Mouse (Mus musculus): Measurements from ENCODE around the gene Sars2. TPM values are rescaled to one million over a fixed set of nuclear protein-coding genes. Genes with fewer than 3 reads are reported as not detected.

Gene Sars2
- 10 to 100 TPM; 17.5 to 19.0 TPM for total RNA-seq (2023)

GRCm38 (mm10) chr7:28741709-28742438 is at the start of gene Sars2, which contains the start of gene Mrps12:
TSS of gene Sars2 (plus strand) at chr7:28741992.
TSS of gene Mrps12 (minus strand) at chr7:28741820.

GRCm38 (mm10) chr7:28692545-28693320 is 49.1 kb upstream of the Sars2 start, which contains the start of gene Fbxo27:
TSS of gene Fbxo27 (plus strand) at chr7:28692849.

GRCm38 (mm10) chr7:28716590-28717281 is 25.1 kb upstream of the Sars2 start, which contains the start of gene Fbxo17:
TSS of gene Fbxo17 (plus strand) at chr7:28716804.

GRCm38 (mm10) chr7:28756079-28756478 is 14.3 kb downstream of the Sars2 start, which contains the start of gene Ccer2:
TSS of gene Ccer2 (plus strand) at chr7:28756174.

GRCm38 (mm10) chr7:28766173-28766879 is 24.5 kb downstream of the Sars2 start, which contains the start of gene Sirt2:
TSS of gene Sirt2 (plus strand) at chr7:28766735.

GRCm38 (mm10) chr7:28767462-28767965 is 25.7 kb downstream of the Sars2 start, which contains the start of gene Nfkbib:
TSS of gene Nfkbib (minus strand) at chr7:28767512.

GRCm38 (mm10) chr7:28788307-28789195 is 46.8 kb downstream of the Sars2 start, which contains the start of gene Rinl:
TSS of gene Rinl (plus strand) at chr7:28788969.

Other genes with a start within 250 kb of the Sars2 start
- not detected for gene Ifnl2, start 231.5 kb upstream of the Sars2 start, total RNA-seq (2023)
- gene Ifnl3, start 219.2 kb upstream of the Sars2 start, total RNA-seq (2023): not detected
- not detected for gene Sycn, start 201.1 kb upstream of the Sars2 start, total RNA-seq (2023)
- not detected for gene Nccrp1, start 194.7 kb upstream of the Sars2 start, total RNA-seq (2023)
- gene Samd4b, start 143.8 kb upstream of the Sars2 start, total RNA-seq (2023): 10 to 100 TPM; 47.2 to 57.8 TPM
- 10 to 100 TPM; 14.4 to 15.6 TPM for gene Pak4, start 143.8 kb upstream of the Sars2 start, total RNA-seq (2023)
- not detected for gene Acp7, start 110.7 kb upstream of the Sars2 start, total RNA-seq (2023)
- not detected for gene Fbxo27, start 49.1 kb upstream of the Sars2 start, total RNA-seq (2023)
- gene Fbxo17, start 25.2 kb upstream of the Sars2 start, total RNA-seq (2023): 1 to 10 TPM; 1.5 to 2.5 TPM
- gene Mrps12, start 172 bp upstream of the Sars2 start, total RNA-seq (2023): 10 to 100 TPM; 19.5 to 24.8 TPM
- gene Ccer2, start 14.2 kb downstream of the Sars2 start, total RNA-seq (2023): not detected
- gene Sirt2, start 24.7 kb downstream of the Sars2 start, total RNA-seq (2023): 10 to 100 TPM; 75.3 to 81.8 TPM
- gene Nfkbib, start 25.5 kb downstream of the Sars2 start, total RNA-seq (2023): 10 to 100 TPM; 70.4 to 78.1 TPM
- gene Rinl, start 47.0 kb downstream of the Sars2 start, total RNA-seq (2023): 1 to 10 TPM; 9.6 to 9.7 TPM
- gene Hnrnpl, start 66.5 kb downstream of the Sars2 start, total RNA-seq (2023): 100 to 1,000 TPM; 592 to 659 TPM
- 10 to 100 TPM; 58.4 to 61.7 TPM for gene Ech1, start 83.2 kb downstream of the Sars2 start, total RNA-seq (2023)
- gene Lgals4, start 91.9 kb downstream of the Sars2 start, total RNA-seq (2023): 10 to 100 TPM; 17.2 to 19.6 TPM
- not detected for gene Lgals7, start 121.9 kb downstream of the Sars2 start, total RNA-seq (2023)
- gene Capn12, start 139.4 kb downstream of the Sars2 start, total RNA-seq (2023): not detected
- 100 to 1,000 TPM; 108 to 109 TPM for gene Actn4, start 220.3 kb downstream of the Sars2 start, total RNA-seq (2023)
- gene Eif3k, start 239.9 kb downstream of the Sars2 start, total RNA-seq (2023): 100 to 1,000 TPM; 267 to 290 TPM
- gene Map4k1, start 240.1 kb downstream of the Sars2 start, total RNA-seq (2023): 100 to 1,000 TPM; 344 to 379 TPM